Mouse (Mus musculus): ENCODE data around the gene Adam19. TPM values are rescaled to one million over a fixed set of nuclear protein-coding genes. Genes with fewer than 3 reads are reported as not detected.
"Not testable (repeated sequence)": the region's sequence is repeated elsewhere in the genome, so short reads cannot be mapped to it uniquely, and the experiment has no call there.

Gene Adam19
- polyA plus RNA-seq, 1 experiment: 22.8 TPM

- TF ChIP-seq CTCF (IDR thresholded peaks at IDR 0.05; ENCODE audit: borderline replicate concordance, extremely low read depth, insufficient read depth, insufficient read length) (no peak), POLR2A (IDR thresholded peaks at IDR 0.05; ENCODE audit: borderline replicate concordance, extremely low read depth, insufficient read depth, insufficient read length, poor library complexity, severe bottlenecking) (no peak)
- no peak for DNase-seq (ENCODE audit: low read depth)
Measured at GRCm38 (mm10) chr11:46036374-46036773, 19.4 kb upstream of the Adam19 start.

GRCm38 (mm10) chr11:46038901-46039300 lies 16.9 kb upstream of the Adam19 start:
- TF ChIP-seq CTCF (IDR thresholded peaks at IDR 0.05; ENCODE audit: borderline replicate concordance, extremely low read depth, insufficient read depth, insufficient read length) (no peak), POLR2A (IDR thresholded peaks at IDR 0.05; ENCODE audit: borderline replicate concordance, extremely low read depth, insufficient read depth, insufficient read length, poor library complexity, severe bottlenecking) (no peak)
- DNase-seq (ENCODE audit: low read depth): no peak

- TF ChIP-seq CTCF (IDR thresholded peaks at IDR 0.05; ENCODE audit: borderline replicate concordance, extremely low read depth, insufficient read depth, insufficient read length) (no peak), POLR2A (IDR thresholded peaks at IDR 0.05; ENCODE audit: borderline replicate concordance, extremely low read depth, insufficient read depth, insufficient read length, poor library complexity, severe bottlenecking) (no peak)
- DNase-seq (ENCODE audit: low read depth): no peak
Measured at GRCm38 (mm10) chr11:46039335-46039734, 16.5 kb upstream of the Adam19 start.

DNA sequence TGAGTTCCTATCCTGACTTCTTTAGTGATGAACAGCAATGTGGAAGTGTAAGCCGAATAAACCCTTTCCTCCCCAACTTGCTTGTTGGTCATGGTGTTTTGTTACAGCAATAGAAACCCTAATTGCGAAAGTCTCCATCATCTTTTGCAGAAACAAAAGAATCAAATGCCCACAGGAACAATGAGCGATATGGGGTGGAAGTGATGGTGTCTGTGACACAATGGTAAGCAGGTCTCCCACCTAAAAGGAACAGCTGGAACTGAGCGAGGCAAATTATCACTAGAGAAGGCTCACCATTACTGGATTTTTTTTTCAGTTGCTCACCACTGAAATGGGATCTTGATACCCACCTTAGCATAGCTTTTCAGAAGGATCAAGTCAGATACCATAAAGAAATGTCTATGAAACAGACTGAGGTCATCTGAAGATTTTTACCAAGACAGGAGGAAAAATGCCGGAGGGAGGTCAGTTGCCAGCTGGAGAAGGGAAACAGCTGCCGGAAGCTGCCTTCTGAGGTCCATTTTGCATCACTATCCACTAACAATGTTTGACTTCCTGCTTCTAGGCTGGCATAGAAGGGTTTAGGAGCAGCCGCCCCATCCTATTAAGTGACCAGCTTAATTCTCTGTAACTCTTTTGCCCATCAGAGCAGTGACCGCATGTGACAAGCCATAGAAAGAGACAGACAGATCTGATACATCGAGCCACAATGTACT lies 14.8 kb upstream of the Adam19 start:
- DNase-seq (ENCODE audit: low read depth): no peak
- TF ChIP-seq POLR2A (IDR thresholded peaks at IDR 0.05; ENCODE audit: borderline replicate concordance, extremely low read depth, insufficient read depth, insufficient read length, poor library complexity, severe bottlenecking) (no peak), CTCF (IDR thresholded peaks at IDR 0.05; ENCODE audit: borderline replicate concordance, extremely low read depth, insufficient read depth, insufficient read length) (no peak)

- TF ChIP-seq CTCF (IDR thresholded peaks at IDR 0.05; ENCODE audit: borderline replicate concordance, extremely low read depth, insufficient read depth, insufficient read length) (no peak), POLR2A (IDR thresholded peaks at IDR 0.05; ENCODE audit: borderline replicate concordance, extremely low read depth, insufficient read depth, insufficient read length, poor library complexity, severe bottlenecking) (no peak)
- DNase-seq (ENCODE audit: low read depth): no peak
Measured at GRCm38 (mm10) chr11:46041607-46042267, 14.1 kb upstream of the Adam19 start.

DNA sequence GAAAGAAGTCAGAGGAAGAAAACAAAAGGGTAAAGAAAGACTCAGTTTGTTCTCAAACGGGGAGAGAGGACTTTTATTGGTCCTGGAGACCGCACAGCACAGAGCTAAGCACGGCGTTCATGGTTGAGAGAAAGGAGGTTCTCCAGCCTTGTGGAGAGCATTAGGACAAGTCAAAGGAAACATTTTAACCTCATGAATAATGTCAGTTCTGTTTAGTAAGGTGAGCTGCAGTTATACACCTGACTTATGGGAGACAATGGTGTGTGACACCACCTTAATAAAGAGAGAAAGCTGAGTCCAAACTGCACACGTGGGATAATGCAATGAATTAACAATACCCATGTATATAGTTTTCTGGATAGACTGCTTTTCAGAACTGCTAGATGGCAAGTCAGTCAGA lies 11.0 kb upstream of the Adam19 start:
- no peak for DNase-seq (ENCODE audit: low read depth)

DNA sequence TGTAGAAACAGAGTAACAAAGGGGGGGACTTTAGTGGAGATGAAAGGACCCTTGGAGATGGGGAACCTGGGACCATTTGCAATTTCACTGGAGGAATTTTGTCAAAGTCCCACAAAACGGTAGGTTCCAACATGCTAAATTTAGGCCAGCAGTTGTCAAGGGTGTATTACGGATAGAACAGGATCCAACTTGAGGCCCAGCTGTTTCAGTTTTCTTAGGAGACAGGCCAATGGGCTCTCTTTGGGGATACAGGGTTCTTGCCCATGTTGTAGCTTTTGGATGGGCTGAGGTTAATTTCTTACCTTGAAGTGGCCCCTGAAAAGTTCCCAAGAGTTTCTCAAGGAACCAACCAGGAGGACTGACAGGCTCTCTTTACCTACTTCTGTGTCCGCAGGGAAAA lies 8.5 kb upstream of the Adam19 start:
- TF ChIP-seq CTCF (IDR thresholded peaks at IDR 0.05; ENCODE audit: borderline replicate concordance, extremely low read depth, insufficient read depth, insufficient read length): no peak
- TF ChIP-seq POLR2A (IDR thresholded peaks at IDR 0.05; ENCODE audit: borderline replicate concordance, extremely low read depth, insufficient read depth, insufficient read length, poor library complexity, severe bottlenecking): no peak
- DNase-seq (ENCODE audit: low read depth): no peak

More for the DNA sequence above, 11.0 kb upstream of the Adam19 start:
- TF ChIP-seq CTCF (IDR thresholded peaks at IDR 0.05; ENCODE audit: borderline replicate concordance, extremely low read depth, insufficient read depth, insufficient read length) (no peak), POLR2A (IDR thresholded peaks at IDR 0.05; ENCODE audit: borderline replicate concordance, extremely low read depth, insufficient read depth, insufficient read length, poor library complexity, severe bottlenecking) (no peak)

GRCm38 (mm10) chr11:46052105-46052659 lies 3.6 kb upstream of the Adam19 start, which contains the start of gene Gm12166:
Gene Gm12166, minus strand, starts transcription at chr11:46052321.
- peak; percentile 59 for DNase-seq (ENCODE audit: low read depth)
- TF ChIP-seq CTCF (IDR thresholded peaks at IDR 0.05; ENCODE audit: borderline replicate concordance, extremely low read depth, insufficient read depth, insufficient read length): peak; percentile 54; the same call in 1 of the 2 replicates

- DNase-seq (ENCODE audit: low read depth): not testable (repeated sequence)
Measured at GRCm38 (mm10) chr11:46053457-46053856, 2.3 kb upstream of the Adam19 start.

GRCm38 (mm10) chr11:46054311-46054710 lies 1.5 kb upstream of the Adam19 start:
- no peak for DNase-seq (ENCODE audit: low read depth)
- TF ChIP-seq POLR2A (IDR thresholded peaks at IDR 0.05; ENCODE audit: borderline replicate concordance, extremely low read depth, insufficient read depth, insufficient read length, poor library complexity, severe bottlenecking): no peak
- no peak for TF ChIP-seq CTCF (IDR thresholded peaks at IDR 0.05; ENCODE audit: borderline replicate concordance, extremely low read depth, insufficient read depth, insufficient read length)

- no peak for DNase-seq (ENCODE audit: low read depth)
- TF ChIP-seq POLR2A (IDR thresholded peaks at IDR 0.05; ENCODE audit: borderline replicate concordance, extremely low read depth, insufficient read depth, insufficient read length, poor library complexity, severe bottlenecking): no peak
Measured at GRCm38 (mm10) chr11:46054911-46055895, 589 bp upstream of the Adam19 start.

All from brain, embryonic 14.5 days (tissue).